Mouse (Mus musculus): ENCODE data around the gene Sardh. TPM values are rescaled to one million over a fixed set of nuclear protein-coding genes. Genes with fewer than 3 reads are reported as not detected.
A peak's percentile ranks its signal among the peaks of the same experiment; 100 is the strongest.

Sardh gene
- total RNA-seq (2012; rRNA removed) (not detected in 2 replicates), total RNA-seq (2014; rRNA removed) (0.35 TPM in 1 of 2 replicates, not detected in the other), polyA plus RNA-seq (2012; ENCODE audit: insufficient read length, low read depth) (0.13 and 0.34 TPM in 2 replicates)

GRCm38 (mm10) chr2:27248211-27248610, at the start of gene Sardh:
Sardh (minus strand) TSS chr2:27248337.
- no peak within 1 kb of the TSS for H3K4me2 ChIP-seq (ENCODE audit: insufficient read depth, low read depth, poor library complexity, severe bottlenecking)
- DNase-seq (ENCODE audit: extremely low read depth): no peak
- H3K4me1 ChIP-seq (ENCODE audit: control insufficient read depth in 1 of 2, insufficient read depth in 2 of 2): no peaks in the 10 kb centered on the region
- no peak within 1 kb of the TSS for H3K4me3 ChIP-seq (replicated peaks in 1 of 3; ENCODE audit: low read depth in 2 of 3, low read length in 2 of 3, poor library complexity in 1 of 3)
- dilution Hi-C loops (cut with MboI; ENCODE audit: extremely low pct_ligation_motif_present, extremely low pct_unique_long_range_greater_than_20kb, low sequenced_read_pairs) (no loop called here), in situ Hi-C loops (cut with MboI; ENCODE audit: low pct_ligation_motif_present, low pct_unique_long_range_greater_than_20kb, low sequenced_read_pairs) (loop anchor here (25.0 kb wide), 1 partner anchor 586 kb away; the partner anchor contains the start of gene Lcn4)
- H3K79me2 ChIP-seq (replicated peaks; ENCODE audit: control insufficient read depth, extremely low read depth, insufficient read depth, poor library complexity, severe bottlenecking): no peaks in the 10 kb centered on the region
- TF ChIP-seq ZMIZ1 (IDR thresholded peaks at IDR 0.05; ENCODE audit: low read depth, low read length) (no peak), EP300 (IDR thresholded peaks at IDR 0.05; ENCODE audit: low read length) (no peak), MAZ (IDR thresholded peaks at IDR 0.05; ENCODE audit: low read depth, low read length) (no peak), RAD21 (IDR thresholded peaks at IDR 0.05; ENCODE audit: low read depth, low read length) (no peak), POLR2AphosphoS2 (IDR thresholded peaks at IDR 0.05; ENCODE audit: low read depth, low read length) (no peak), USF2 (conservative IDR thresholded peaks at IDR 0.05; ENCODE audit: low read depth, low read length) (no peak), NELFE (IDR thresholded peaks at IDR 0.05; ENCODE audit: low read depth, low read length) (no peak), USF1 (IDR thresholded peaks at IDR 0.05; ENCODE audit: low read depth, low read length) (no peak), PAX5 (IDR thresholded peaks at IDR 0.05; ENCODE audit: low read length) (no peak), ZC3H11A (IDR thresholded peaks at IDR 0.05; ENCODE audit: low read depth, low read length) (no peak), E2F4 (IDR thresholded peaks at IDR 0.05; ENCODE audit: insufficient replicate concordance, low read depth, low read length) (no peak), MEF2A (IDR thresholded peaks at IDR 0.05; ENCODE audit: borderline replicate concordance, low read depth, low read length) (no peak), ZNF384 (IDR thresholded peaks at IDR 0.05; ENCODE audit: low read depth, low read length) (no peak), JUN (IDR thresholded peaks at IDR 0.05; ENCODE audit: insufficient read depth, low read depth, low read length) (no peak), NRF1 (IDR thresholded peaks at IDR 0.05; ENCODE audit: low read depth, low read length) (no peak)
- no peaks in the 10 kb centered on the region for H3K36me3 ChIP-seq (replicated peaks in 1 of 2; ENCODE audit: control insufficient read depth in 1 of 2, insufficient read depth in 1 of 2, low read length in 1 of 2)
- no peak within 1 kb of the TSS for H3K9ac ChIP-seq (ENCODE audit: insufficient read depth, low read depth)
- H3K9me3 ChIP-seq (replicated peaks; ENCODE audit: low read length): no peaks in the 10 kb centered on the region
- H3K27ac ChIP-seq (ENCODE audit: insufficient read depth, low read depth): no peak within 1 kb of the TSS
- H3K27me3 ChIP-seq (replicated peaks): peaks cover 78% of the 10 kb centered on the region

GRCm38 (mm10) chr2:27296656-27297406, 48.7 kb upstream of the Sardh start:
- Histone ChIP-seq H3K79me2 (replicated peaks; ENCODE audit: control insufficient read depth, extremely low read depth, insufficient read depth, poor library complexity, severe bottlenecking) (peaks cover 3% of the 10 kb centered on the region; the same call in 1 of the 2 replicates), H3K4me1 (ENCODE audit: control insufficient read depth in 1 of 2, insufficient read depth in 2 of 2) (peaks cover 39 to 75% of the 10 kb centered on the region in 2 experiments), H3K9me3 (replicated peaks; ENCODE audit: low read length) (peaks cover 7% of the 10 kb centered on the region), H3K9ac (ENCODE audit: insufficient read depth, low read depth) (no peak overlapping the region), H3K4me2 (ENCODE audit: insufficient read depth, low read depth, poor library complexity, severe bottlenecking) (no peak overlapping the region), H3K36me3 (replicated peaks in 1 of 2; ENCODE audit: control insufficient read depth in 1 of 2, insufficient read depth in 1 of 2, low read length in 1 of 2) (peaks cover 87 to 95% of the 10 kb centered on the region in 2 experiments), H3K27ac (ENCODE audit: insufficient read depth, low read depth) (peak overlapping the region; percentile 66), H3K27me3 (replicated peaks) (no peaks in the 10 kb centered on the region), H3K4me3 (replicated peaks in 1 of 3; ENCODE audit: low read depth in 2 of 3, low read length in 2 of 3, poor library complexity in 1 of 3) (peak overlapping the region in 1 of 3 experiments; percentile 2)
- in situ Hi-C loops (cut with MboI; ENCODE audit: low pct_ligation_motif_present, low pct_unique_long_range_greater_than_20kb, low sequenced_read_pairs): loop anchor here (25.0 kb wide), 1 partner anchor 440 kb away; no protein-coding TSS in a partner anchor
- dilution Hi-C loops (cut with MboI; ENCODE audit: extremely low pct_ligation_motif_present, extremely low pct_unique_long_range_greater_than_20kb, low sequenced_read_pairs): no loop called here
- peak; percentile 77 for DNase-seq (ENCODE audit: extremely low read depth)
- TF ChIP-seq BHLHE40 (IDR thresholded peaks at IDR 0.05; ENCODE audit: low read depth, low read length) (peak; percentile 93), MAFK (IDR thresholded peaks at IDR 0.05; ENCODE audit: insufficient replicate concordance, low read length) (no peak), MAX (IDR thresholded peaks at IDR 0.05; ENCODE audit: low read length) (no peak), ZKSCAN1 (IDR thresholded peaks at IDR 0.05; ENCODE audit: borderline replicate concordance, low read depth, low read length) (no peak), CHD1 (IDR thresholded peaks at IDR 0.05; ENCODE audit: low read depth, low read length) (no peak), MEF2A (IDR thresholded peaks at IDR 0.05; ENCODE audit: borderline replicate concordance, low read depth, low read length) (no peak), RAD21 (IDR thresholded peaks at IDR 0.05; ENCODE audit: low read depth, low read length) (peak; percentile 3), E2F4 (IDR thresholded peaks at IDR 0.05; ENCODE audit: insufficient replicate concordance, low read depth, low read length) (no peak), POLR2A (IDR thresholded peaks at IDR 0.05; ENCODE audit: low read depth, low read length) (no peak; the same call in 1 of the 2 replicates), JUND (conservative IDR thresholded peaks at IDR 0.05; ENCODE audit: low read depth, low read length) (no peak), ZMIZ1 (IDR thresholded peaks at IDR 0.05; ENCODE audit: low read depth, low read length) (no peak), USF2 (conservative IDR thresholded peaks at IDR 0.05; ENCODE audit: low read depth, low read length) (no peak), KAT2A (IDR thresholded peaks at IDR 0.05; ENCODE audit: insufficient replicate concordance, low read length) (no peak), MYC (IDR thresholded peaks at IDR 0.05; ENCODE audit: low read depth, low read length) (no peak; the same call in 1 of the 2 replicates), TBP (conservative IDR thresholded peaks at IDR 0.05; ENCODE audit: low read depth, low read length) (no peak), GABPA (IDR thresholded peaks at IDR 0.05; ENCODE audit: insufficient replicate concordance, low read depth, low read length) (no peak), NELFE (IDR thresholded peaks at IDR 0.05; ENCODE audit: low read depth, low read length) (no peak), SIN3A (IDR thresholded peaks at IDR 0.05; ENCODE audit: low read length) (peak; percentile 77; the same call in 1 of the 2 replicates), SMC3 (IDR thresholded peaks at IDR 0.05; ENCODE audit: low read depth, low read length) (peak; percentile 19; the same call in 1 of the 2 replicates), ELF1 (IDR thresholded peaks at IDR 0.05; ENCODE audit: low read depth, low read length) (0 out of 2 replicates have a peak, but pooled peaks have one; percentile 6)
